Mouse (Mus musculus): Measurements from ENCODE around the gene Shcbp1l. TPM values are rescaled to one million over a fixed set of nuclear protein-coding genes. Genes with fewer than 3 reads are reported as not detected.
"Not testable (repeated sequence)": the region's sequence is repeated elsewhere in the genome, so short reads cannot be mapped to it uniquely, and the experiment has no call there.

The Shcbp1l gene
- 0.33 and 0.40 TPM in 2 replicates for polyA plus RNA-seq (2014; fragmentation: Nextera tagmentation; extraction: Ambion mirVana)

GRCm38 (mm10) chr1:153424770-153425584 is at the start of gene Shcbp1l:
TSS of gene Shcbp1l (plus strand) at chr1:153425162.
- 0 out of 2 replicates have a peak, but pooled peaks cover 2% of the 10 kb centered on the region for H3K4me1 ChIP-seq (replicated peaks; ENCODE audit: control insufficient read depth, insufficient read depth, low read length)
- ATAC-seq (ENCODE audit: low FRiP score), result peak; percentile 94
- peak within 1 kb of the TSS; percentile 56 for H3K4me3 ChIP-seq (ENCODE audit: low read depth, low read length)
- peak; percentile 79 for DNase-seq (ENCODE audit: low spot score)
- H3K27ac ChIP-seq (ENCODE audit: low read depth, low read length), result no peak within 1 kb of the TSS
- WGBS, result 2% methylated on average over 59 of the region's 60 CpGs
- no peaks in the 10 kb centered on the region for H3K9me3 ChIP-seq (ENCODE audit: control insufficient read depth, low read length)
- H3K27me3 ChIP-seq (ENCODE audit: control insufficient read depth, insufficient read depth, low read length), result peaks cover 5% of the 10 kb centered on the region; the same call in 1 of the 2 replicates
- H3K9ac ChIP-seq (ENCODE audit: low read depth, low read length), result peak within 1 kb of the TSS; percentile 53; the same call in 1 of the 2 replicates
- H3K4me2 ChIP-seq (replicated peaks; ENCODE audit: low read depth, low read length), result peak within 1 kb of the TSS; percentile 97
- H3K36me3 ChIP-seq (ENCODE audit: control insufficient read depth, insufficient read depth, low read length), result no peaks in the 10 kb centered on the region

- H3K36me3 ChIP-seq (ENCODE audit: control insufficient read depth, insufficient read depth, low read length), result no peaks in the 10 kb centered on the region
- no peak for DNase-seq (ENCODE audit: low spot score)
- no peaks in the 10 kb centered on the region for H3K27me3 ChIP-seq (ENCODE audit: control insufficient read depth, insufficient read depth, low read length)
- 20% methylated on average over 6 of the region's 6 CpGs for WGBS
- H3K9me3 ChIP-seq (ENCODE audit: control insufficient read depth, low read length), result no peaks in the 10 kb centered on the region
- no peak overlapping the region for H3K4me2 ChIP-seq (replicated peaks; ENCODE audit: low read depth, low read length)
- H3K9ac ChIP-seq (ENCODE audit: low read depth, low read length), result no peak overlapping the region
- no peaks in the 10 kb centered on the region for H3K4me1 ChIP-seq (replicated peaks; ENCODE audit: control insufficient read depth, insufficient read depth, low read length)
- no peak for ATAC-seq (ENCODE audit: low FRiP score)
- H3K27ac ChIP-seq (ENCODE audit: low read depth, low read length), result no peak overlapping the region
- no peak overlapping the region for H3K4me3 ChIP-seq (ENCODE audit: low read depth, low read length)
Measured at GRCm38 (mm10) chr1:153376446-153376845, 48.5 kb upstream of the Shcbp1l start.

- Histone ChIP-seq H3K27ac (ENCODE audit: low read depth, low read length) (no peak overlapping the region), H3K4me1 (replicated peaks; ENCODE audit: control insufficient read depth, insufficient read depth, low read length) (no peaks in the 10 kb centered on the region), H3K4me2 (replicated peaks; ENCODE audit: low read depth, low read length) (no peak overlapping the region), H3K9me3 (ENCODE audit: control insufficient read depth, low read length) (no peaks in the 10 kb centered on the region), H3K36me3 (ENCODE audit: control insufficient read depth, insufficient read depth, low read length) (no peaks in the 10 kb centered on the region), H3K27me3 (ENCODE audit: control insufficient read depth, insufficient read depth, low read length) (no peaks in the 10 kb centered on the region), H3K4me3 (ENCODE audit: low read depth, low read length) (no peak overlapping the region), H3K9ac (ENCODE audit: low read depth, low read length) (no peak overlapping the region)
- no peak for DNase-seq (ENCODE audit: low spot score)
- ATAC-seq (ENCODE audit: low FRiP score), result no peak
- 70% methylated on average over 6 of the region's 6 CpGs for WGBS
Measured at GRCm38 (mm10) chr1:153378587-153378986, 46.4 kb upstream of the Shcbp1l start.

GRCm38 (mm10) chr1:153379832-153380231 is 45.1 kb upstream of the Shcbp1l start:
- no peak for ATAC-seq (ENCODE audit: low FRiP score)
- no peak overlapping the region for H3K9ac ChIP-seq (ENCODE audit: low read depth, low read length)

GRCm38 (mm10) chr1:153380746-153381282 is 44.1 kb upstream of the Shcbp1l start:
- Histone ChIP-seq H3K4me3 (ENCODE audit: low read depth, low read length) (no peak overlapping the region), H3K4me1 (replicated peaks; ENCODE audit: control insufficient read depth, insufficient read depth, low read length) (no peaks in the 10 kb centered on the region), H3K36me3 (ENCODE audit: control insufficient read depth, insufficient read depth, low read length) (no peaks in the 10 kb centered on the region), H3K27me3 (ENCODE audit: control insufficient read depth, insufficient read depth, low read length) (no peaks in the 10 kb centered on the region), H3K9me3 (ENCODE audit: control insufficient read depth, low read length) (no peaks in the 10 kb centered on the region), H3K27ac (ENCODE audit: low read depth, low read length) (no peak overlapping the region), H3K4me2 (replicated peaks; ENCODE audit: low read depth, low read length) (no peak overlapping the region), H3K9ac (ENCODE audit: low read depth, low read length) (no peak overlapping the region)
- 87% methylated on average over 9 of the region's 9 CpGs for WGBS
- DNase-seq (ENCODE audit: low spot score), result no peak
- ATAC-seq (ENCODE audit: low FRiP score), result no peak

More at GRCm38 (mm10) chr1:153379832-153380231, 45.1 kb upstream of the Shcbp1l start:
- Histone ChIP-seq H3K4me1 (replicated peaks; ENCODE audit: control insufficient read depth, insufficient read depth, low read length) (no peaks in the 10 kb centered on the region), H3K27ac (ENCODE audit: low read depth, low read length) (no peak overlapping the region), H3K36me3 (ENCODE audit: control insufficient read depth, insufficient read depth, low read length) (no peaks in the 10 kb centered on the region), H3K9me3 (ENCODE audit: control insufficient read depth, low read length) (no peaks in the 10 kb centered on the region), H3K4me2 (replicated peaks; ENCODE audit: low read depth, low read length) (no peak overlapping the region), H3K4me3 (ENCODE audit: low read depth, low read length) (no peak overlapping the region), H3K27me3 (ENCODE audit: control insufficient read depth, insufficient read depth, low read length) (no peaks in the 10 kb centered on the region)
- 82% methylated on average over 5 of the region's 5 CpGs for WGBS
- DNase-seq (ENCODE audit: low spot score), result no peak

- Histone ChIP-seq H3K9me3 (ENCODE audit: control insufficient read depth, low read length) (no peaks in the 10 kb centered on the region), H3K36me3 (ENCODE audit: control insufficient read depth, insufficient read depth, low read length) (no peaks in the 10 kb centered on the region), H3K27me3 (ENCODE audit: control insufficient read depth, insufficient read depth, low read length) (no peaks in the 10 kb centered on the region), H3K4me1 (replicated peaks; ENCODE audit: control insufficient read depth, insufficient read depth, low read length) (no peaks in the 10 kb centered on the region), H3K4me3 (ENCODE audit: low read depth, low read length) (no peak overlapping the region), H3K4me2 (replicated peaks; ENCODE audit: low read depth, low read length) (no peak overlapping the region), H3K27ac (ENCODE audit: low read depth, low read length) (no peak overlapping the region), H3K9ac (ENCODE audit: low read depth, low read length) (no peak overlapping the region)
- DNase-seq (ENCODE audit: low spot score), result no peak
- 76% methylated on average over 6 of the region's 6 CpGs for whole genome bisulfite sequencing
- no peak for ATAC-seq (ENCODE audit: low FRiP score)
Measured at GRCm38 (mm10) chr1:153385081-153385480, 39.9 kb upstream of the Shcbp1l start.

GRCm38 (mm10) chr1:153385661-153386060 is 39.3 kb upstream of the Shcbp1l start:
- H3K36me3 ChIP-seq (ENCODE audit: control insufficient read depth, insufficient read depth, low read length), result not testable (repeated sequence)

GRCm38 (mm10) chr1:153386271-153387069 is 38.5 kb upstream of the Shcbp1l start:
- Histone ChIP-seq H3K4me2 (replicated peaks; ENCODE audit: low read depth, low read length) (no peak overlapping the region), H3K9me3 (ENCODE audit: control insufficient read depth, low read length) (no peaks in the 10 kb centered on the region), H3K4me3 (ENCODE audit: low read depth, low read length) (no peak overlapping the region), H3K27me3 (ENCODE audit: control insufficient read depth, insufficient read depth, low read length) (no peaks in the 10 kb centered on the region), H3K27ac (ENCODE audit: low read depth, low read length) (no peak overlapping the region), H3K9ac (ENCODE audit: low read depth, low read length) (no peak overlapping the region), H3K36me3 (ENCODE audit: control insufficient read depth, insufficient read depth, low read length) (no peaks in the 10 kb centered on the region), H3K4me1 (replicated peaks; ENCODE audit: control insufficient read depth, insufficient read depth, low read length) (no peaks in the 10 kb centered on the region)
- peak; percentile 71 for ATAC-seq (ENCODE audit: low FRiP score)
- DNase-seq (ENCODE audit: low spot score), result peak; percentile 90
- WGBS, result 56% methylated on average over 25 of the region's 25 CpGs

More at GRCm38 (mm10) chr1:153385661-153386060, 39.3 kb upstream of the Shcbp1l start:
- H3K4me1 ChIP-seq (replicated peaks; ENCODE audit: control insufficient read depth, insufficient read depth, low read length); H3K27ac ChIP-seq (ENCODE audit: low read depth, low read length); ATAC-seq (ENCODE audit: low FRiP score); H3K27me3 ChIP-seq (ENCODE audit: control insufficient read depth, insufficient read depth, low read length); H3K4me2 ChIP-seq (replicated peaks; ENCODE audit: low read depth, low read length); DNase-seq (ENCODE audit: low spot score); H3K9ac ChIP-seq (ENCODE audit: low read depth, low read length); H3K4me3 ChIP-seq (ENCODE audit: low read depth, low read length); H3K9me3 ChIP-seq (ENCODE audit: control insufficient read depth, low read length): not testable (repeated sequence)
- WGBS, result 87% methylated on average over 5 of the region's 5 CpGs
